Mouse (Mus musculus) stomach, embryonic 16.5 days (tissue): Measurements from ENCODE around the gene Padi4. TPM values are rescaled to one million over a fixed set of nuclear protein-coding genes. Genes with fewer than 3 reads are reported as not detected.

Source experiments
- ATAC-seq: fragments of 200-750 bp; cut with Nextera tagmentation; 2 replicates; pipeline ENCODE4 v1.8.0; 2017; ENCODE audit warnings: moderate number of reproducible peaks, moderate TSS enrichment; ENCODE audit not compliant: insufficient read depth, low FRiP score
- H3K27ac ChIP-seq: fragments of 300-500 bp; sonication (generic); 2 replicates; pipeline ENCODE4 v1.5.1; 2014; ENCODE audit warnings: low read length
- H3K27me3 ChIP-seq: fragments of 300-500 bp; sonication (generic); 2 replicates; pipeline ENCODE4 v1.6.1; 2014; ENCODE audit warnings: low read length, control low read depth, mixed read lengths; ENCODE audit not compliant: control insufficient read depth, insufficient read depth
- H3K36me3 ChIP-seq: fragments of 300-500 bp; sonication (generic); 2 replicates; pipeline ENCODE4 v1.6.1; 2014; ENCODE audit warnings: low read length; ENCODE audit not compliant: control insufficient read depth, insufficient read depth
- H3K4me1 ChIP-seq: fragments of 300-500 bp; sonication (generic); 2 replicates; pipeline ENCODE4 v1.6.1; 2014; ENCODE audit warnings: low read length, control low read depth, mixed read lengths; ENCODE audit not compliant: control insufficient read depth, insufficient read depth
- H3K4me2 ChIP-seq: fragments of 300-500 bp; sonication (generic); 2 replicates; pipeline ENCODE4 v1.6.1; 2014; ENCODE audit warnings: low read depth, low read length, mixed read lengths
- H3K4me3 ChIP-seq: fragments of 300-500 bp; sonication (generic); replicated peaks from 2 replicates; pipeline ENCODE4 v1.5.1; 2014; ENCODE audit warnings: mild to moderate bottlenecking, low read length
- H3K9ac ChIP-seq: fragments of 300-500 bp; sonication (generic); 2 replicates; pipeline ENCODE4 v1.6.1; 2014; ENCODE audit warnings: low read length
- H3K9me3 ChIP-seq: fragments of 300-500 bp; sonication (generic); replicated peaks from 2 replicates; pipeline ENCODE4 v1.6.1; 2016; ENCODE audit warnings: low read length, control low read depth; ENCODE audit not compliant: control insufficient read depth
- WGBS: fragments of 180-500 bp; shearing (Covaris S2); extraction: QIAGEN DNeasy Blood & Tissue Kit; methylation state at CpG from one replicate; pipeline ENCODE4 v1.1.7; 2014; 5-methylcytosine and 5-hydroxymethylcytosine counted together
- polyA plus RNA-seq: library from polyadenylated mRNA; unstranded; fragments of >200 nt; fragmentation: Nextera tagmentation; extraction: Ambion mirVana; gene quantifications from 2 replicates; pipeline ENCODE4 v1.2.1, GENCODE M21; 2015

Padi4 gene
- 2.0 and 2.4 TPM in 2 replicates for polyA plus RNA-seq

DNA sequence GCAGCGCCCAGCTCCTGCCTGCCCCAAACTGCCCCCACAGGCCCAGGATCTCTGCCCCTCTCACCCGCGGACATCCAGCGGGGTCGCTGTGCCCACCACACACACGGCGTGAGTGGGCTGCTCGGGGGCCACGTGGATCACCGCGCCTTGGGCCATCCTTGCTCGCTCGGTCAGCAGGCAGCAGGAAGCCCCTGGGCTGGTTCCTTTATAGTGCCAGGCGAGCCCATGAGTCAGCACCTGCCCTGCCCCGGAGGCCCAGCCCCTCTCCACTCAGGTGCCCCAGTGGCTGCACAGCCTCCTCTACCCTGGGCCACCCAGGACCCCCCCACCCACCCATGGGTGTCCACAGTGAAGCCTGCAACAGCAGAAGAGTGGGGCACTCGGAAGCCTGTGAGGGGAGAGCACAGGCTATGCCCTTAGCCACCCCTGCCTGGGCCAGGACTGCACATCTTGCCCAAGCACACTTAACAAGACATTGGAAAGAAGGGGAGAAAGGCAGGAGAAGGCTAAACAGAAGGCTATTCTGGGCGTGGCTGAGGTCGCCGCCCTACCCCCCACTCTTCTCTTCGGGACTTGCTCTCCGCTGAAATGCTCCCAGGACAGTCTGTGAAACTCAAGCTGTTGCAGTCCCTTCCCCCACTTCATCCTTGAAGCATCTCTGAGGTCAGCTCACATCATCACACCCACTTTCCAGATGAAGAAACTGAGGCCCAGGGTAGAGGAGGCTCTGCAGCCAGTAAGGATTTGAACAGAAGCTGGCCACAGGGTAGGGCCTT is at the start of gene Padi4:
Padi4 (minus strand) TSS at position 212 of the 776 bp plus-strand sequence.
- Histone ChIP-seq H3K4me3 (no peak within 1 kb of the TSS), H3K27me3 (no peaks in the 10 kb centered on the region), H3K4me1 (peaks cover 4% of the 10 kb centered on the region; the same call in 1 of the 2 replicates), H3K9me3 (no peaks in the 10 kb centered on the region), H3K36me3 (no peaks in the 10 kb centered on the region), H3K4me2 (no peak within 1 kb of the TSS), H3K9ac (no peak within 1 kb of the TSS), H3K27ac (no peak within 1 kb of the TSS)
- WGBS = 82% methylated on average over 21 of the region's 21 CpGs
- ATAC-seq = no peak

DNA sequence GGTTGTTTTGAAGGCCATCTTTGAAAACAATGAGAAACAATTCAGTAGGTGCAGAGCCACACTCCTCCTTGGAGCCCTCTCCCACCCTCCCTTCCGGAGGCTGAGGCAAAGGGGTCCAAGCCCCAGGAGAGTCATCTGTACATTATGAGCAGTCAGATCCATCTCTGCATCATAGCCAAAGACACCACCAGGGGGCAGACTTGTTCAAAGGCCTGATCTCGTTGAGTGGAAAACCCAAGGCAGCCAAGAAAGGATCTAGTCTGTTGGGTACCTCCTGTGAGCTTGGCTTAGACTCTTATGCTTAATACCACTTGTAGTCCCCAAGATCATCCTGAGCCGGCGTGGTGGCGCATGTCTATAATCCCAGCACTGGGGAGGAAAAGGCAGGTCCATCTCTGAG is 48.0 kb upstream of the Padi4 start:
- no peak for ATAC-seq
- 70% methylated on average over 5 of the region's 5 CpGs for WGBS
- Histone ChIP-seq H3K36me3 (no peaks in the 10 kb centered on the region), H3K9me3 (no peaks in the 10 kb centered on the region; the same call in 1 of the 2 replicates), H3K4me2 (no peak overlapping the region), H3K27me3 (no peaks in the 10 kb centered on the region; the same call in 1 of the 2 replicates), H3K4me3 (no peak overlapping the region), H3K4me1 (no peaks in the 10 kb centered on the region), H3K9ac (no peak overlapping the region), H3K27ac (no peak overlapping the region)

DNA sequence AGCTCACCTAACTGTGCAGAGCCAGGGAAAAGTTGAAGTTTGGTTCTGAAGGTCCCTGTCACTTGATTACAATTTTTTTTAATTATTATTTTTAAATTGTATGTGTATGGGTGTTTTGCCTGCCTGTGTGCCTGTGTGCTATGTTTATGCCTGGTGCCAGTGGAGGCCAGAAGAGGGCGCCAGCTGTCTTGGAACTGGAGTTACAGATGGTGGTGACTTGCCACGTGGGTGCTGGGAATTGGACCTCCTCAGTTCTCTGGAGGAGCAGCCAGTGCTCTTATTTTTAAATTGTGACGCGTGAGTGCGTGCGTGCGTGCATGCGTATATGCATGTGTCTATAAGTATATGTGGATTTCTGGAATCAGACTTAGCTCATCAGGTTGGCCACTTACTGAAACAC is 43.4 kb upstream of the Padi4 start:
- WGBS = 91% methylated on average over 8 of the region's 8 CpGs
- ATAC-seq = no peak
- no peak overlapping the region for H3K4me2 ChIP-seq
- H3K4me1 ChIP-seq = no peaks in the 10 kb centered on the region
- no peak overlapping the region for H3K4me3 ChIP-seq
- H3K36me3 ChIP-seq = no peaks in the 10 kb centered on the region
- no peak overlapping the region for H3K9ac ChIP-seq
- no peak overlapping the region for H3K27ac ChIP-seq
- no peaks in the 10 kb centered on the region for H3K27me3 ChIP-seq
- H3K9me3 ChIP-seq = no peaks in the 10 kb centered on the region; the same call in 1 of the 2 replicates

DNA sequence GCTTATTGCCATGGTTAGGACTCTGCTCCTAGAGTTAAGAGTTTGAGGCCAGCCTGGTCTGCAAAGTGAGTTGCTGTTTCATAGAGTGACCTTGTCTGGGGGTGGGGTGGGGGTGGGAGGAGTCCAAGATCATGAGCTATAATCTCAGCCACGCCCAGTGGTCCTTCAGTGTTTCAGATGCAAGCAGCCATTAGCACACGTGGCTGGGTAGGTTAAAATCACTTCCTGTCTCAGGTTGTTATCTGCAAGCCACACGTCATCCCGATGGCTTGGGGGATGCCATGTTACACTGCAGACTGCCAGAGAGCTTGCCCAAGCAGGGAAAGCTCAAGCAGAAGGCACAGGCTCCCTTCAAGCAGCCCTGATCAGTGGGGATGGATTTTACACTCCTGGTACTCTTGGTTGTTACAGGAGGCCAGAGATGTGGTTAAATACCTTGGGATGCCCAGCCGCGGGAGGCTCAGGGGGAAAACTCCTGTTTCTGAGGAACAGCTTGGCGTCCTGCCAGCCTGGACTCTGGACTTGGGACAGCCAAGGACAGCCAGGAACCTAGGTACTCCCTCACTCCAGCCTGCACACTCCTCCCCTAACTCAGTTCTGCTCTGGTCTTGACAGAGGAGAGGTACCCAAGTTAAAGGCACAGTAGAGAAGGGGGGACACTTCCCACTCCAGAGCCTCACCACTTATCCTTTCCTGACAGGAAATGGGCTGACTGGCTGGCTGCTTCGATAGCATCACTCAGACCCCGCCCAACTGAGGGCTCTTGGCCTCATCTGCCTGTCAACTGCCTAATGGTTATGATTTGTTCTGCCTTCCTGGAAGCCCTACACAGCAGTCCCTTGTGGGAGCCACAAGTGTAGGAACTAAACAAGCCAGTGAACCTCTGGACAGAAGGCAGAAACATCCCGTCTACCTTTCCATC is 42.2 kb upstream of the Padi4 start:
- Histone ChIP-seq H3K4me1 (no peaks in the 10 kb centered on the region), H3K9ac (no peak overlapping the region), H3K27ac (no peak overlapping the region), H3K36me3 (no peaks in the 10 kb centered on the region), H3K9me3 (no peaks in the 10 kb centered on the region), H3K4me2 (no peak overlapping the region), H3K4me3 (no peak overlapping the region), H3K27me3 (no peaks in the 10 kb centered on the region)
- no peak for ATAC-seq
- WGBS = 25% methylated on average over 10 of the region's 10 CpGs

DNA sequence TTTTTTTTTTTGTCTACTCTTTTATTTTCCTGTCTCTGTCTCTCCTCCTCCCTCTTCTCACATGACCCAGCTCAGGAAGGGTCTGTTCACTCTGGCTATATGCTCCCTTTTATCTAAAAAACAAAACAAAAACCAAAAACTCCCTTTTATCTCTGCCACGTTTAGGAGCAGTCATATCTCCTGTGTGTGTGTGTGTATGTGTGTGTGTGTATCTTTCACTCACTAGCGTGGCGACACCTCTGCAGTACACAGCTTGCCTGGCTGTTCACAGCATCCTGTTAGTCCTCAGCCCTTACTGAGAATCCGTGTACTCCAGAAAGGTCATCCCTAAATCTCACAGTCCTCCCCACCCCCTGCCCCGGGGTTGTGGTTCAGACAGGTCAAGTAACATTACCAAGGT is 41.5 kb upstream of the Padi4 start:
- ATAC-seq = no peak
- Histone ChIP-seq H3K27me3 (no peaks in the 10 kb centered on the region), H3K36me3 (no peaks in the 10 kb centered on the region), H3K9me3 (no peaks in the 10 kb centered on the region), H3K4me1 (no peaks in the 10 kb centered on the region), H3K9ac (no peak overlapping the region), H3K4me3 (no peak overlapping the region), H3K4me2 (no peak overlapping the region), H3K27ac (no peak overlapping the region)
- WGBS = 64% methylated on average over 5 of the region's 5 CpGs

DNA sequence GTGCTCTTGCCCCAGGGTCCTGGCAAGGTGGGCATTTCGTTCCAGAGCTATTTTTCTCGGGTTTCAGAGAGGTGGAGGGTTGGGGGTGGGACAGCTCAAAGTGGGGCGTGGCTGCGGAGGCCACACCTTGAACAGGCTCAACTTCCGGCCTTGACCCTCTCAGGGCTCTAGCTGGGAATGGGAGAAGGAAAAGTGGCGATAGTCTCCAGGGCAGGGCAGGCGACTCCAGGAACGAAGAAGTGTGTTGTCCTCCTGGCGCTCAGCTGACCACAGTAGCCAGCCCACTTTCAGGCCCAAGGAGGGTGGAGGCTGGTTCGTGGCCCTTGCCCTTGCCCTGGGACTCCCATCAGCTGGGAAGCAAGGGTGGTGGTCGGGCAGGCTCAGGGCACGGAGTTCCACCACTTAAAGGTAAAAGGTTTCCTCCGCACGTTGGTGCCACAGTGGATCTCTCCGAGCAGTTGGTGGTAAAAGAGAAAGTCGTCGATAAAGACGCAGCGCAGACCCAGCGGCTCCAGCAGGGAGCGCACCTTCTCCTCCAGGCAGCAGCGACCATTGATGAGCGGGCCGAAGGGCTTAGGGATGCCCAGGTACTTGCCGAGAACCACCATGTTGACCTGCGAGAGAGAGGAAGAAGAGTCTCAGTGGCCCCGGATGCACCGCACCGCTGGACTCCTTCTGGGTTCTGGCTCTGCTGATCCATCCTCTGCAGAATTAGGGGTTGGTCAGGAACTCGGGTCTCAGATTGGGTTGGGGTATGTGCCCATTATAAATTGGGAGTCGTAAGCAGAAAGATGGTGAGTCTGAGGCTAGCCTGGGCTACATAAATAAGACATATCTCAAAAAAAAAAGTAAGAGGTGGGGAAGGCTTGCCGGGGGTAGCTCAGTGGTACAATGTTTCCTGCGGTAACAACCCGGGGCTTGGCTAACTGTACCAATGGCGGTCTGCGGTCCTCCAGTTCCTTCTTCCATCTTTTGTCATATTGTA is 40.5 kb upstream of the Padi4 start:
- H3K4me3 ChIP-seq = peak overlapping the region; percentile 50
- H3K4me1 ChIP-seq = no peaks in the 10 kb centered on the region
- ATAC-seq = no peak
- no peaks in the 10 kb centered on the region for H3K36me3 ChIP-seq
- no peaks in the 10 kb centered on the region for H3K9me3 ChIP-seq
- H3K27me3 ChIP-seq = no peaks in the 10 kb centered on the region
- no peak overlapping the region for H3K27ac ChIP-seq
- WGBS = 26% methylated on average over 36 of the region's 36 CpGs
- peak overlapping the region; percentile 72 for H3K4me2 ChIP-seq
- peak overlapping the region; percentile 71 for H3K9ac ChIP-seq

DNA sequence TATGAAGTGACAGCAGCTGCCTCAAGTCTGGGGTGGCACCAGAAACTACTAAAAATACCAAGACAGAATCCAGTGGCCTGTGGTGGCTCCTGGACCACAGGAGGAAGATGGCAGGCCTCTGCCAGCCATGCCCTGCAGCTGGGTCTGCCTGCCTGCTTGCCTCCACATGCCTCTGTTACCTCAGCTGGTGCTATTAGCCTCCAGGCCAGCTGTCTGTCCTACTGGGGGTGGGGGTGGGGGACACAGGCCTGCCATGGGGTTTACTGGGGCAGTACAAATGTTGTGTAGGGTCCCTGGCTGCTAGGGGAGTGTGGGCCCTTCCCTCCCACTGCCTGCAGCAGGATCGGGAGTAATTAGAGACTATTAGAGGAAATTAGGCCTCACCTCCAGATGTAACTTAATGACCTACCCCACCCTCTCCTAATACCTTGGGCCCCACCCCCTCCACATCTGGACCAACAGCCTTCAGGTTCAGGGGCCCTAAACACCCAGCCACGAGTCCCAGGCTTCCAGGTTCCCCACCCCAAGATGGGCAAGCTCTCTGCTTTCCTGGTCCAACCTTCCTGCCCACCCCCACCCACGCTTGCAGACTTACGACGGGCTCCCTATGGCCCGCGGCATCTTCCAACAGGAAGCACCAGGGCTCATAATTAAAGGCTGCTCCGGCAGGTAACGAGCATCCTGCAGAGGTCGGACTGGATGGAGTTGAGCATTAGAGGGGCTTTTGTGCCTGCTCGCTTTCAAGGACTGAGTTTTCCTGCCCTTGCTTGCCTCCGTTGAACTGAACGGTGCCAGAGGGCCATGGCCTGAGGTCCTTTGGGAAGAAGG is 39.5 kb upstream of the Padi4 start:
- Histone ChIP-seq H3K27ac (no peak overlapping the region), H3K4me3 (peak overlapping the region; percentile 50), H3K4me2 (peak overlapping the region; percentile 72), H3K4me1 (no peaks in the 10 kb centered on the region), H3K36me3 (no peaks in the 10 kb centered on the region), H3K9ac (peak overlapping the region; percentile 71), H3K9me3 (no peaks in the 10 kb centered on the region), H3K27me3 (no peaks in the 10 kb centered on the region; the same call in 1 of the 2 replicates)
- ATAC-seq = no peak
- 33% methylated on average over 13 of the region's 13 CpGs for WGBS

DNA sequence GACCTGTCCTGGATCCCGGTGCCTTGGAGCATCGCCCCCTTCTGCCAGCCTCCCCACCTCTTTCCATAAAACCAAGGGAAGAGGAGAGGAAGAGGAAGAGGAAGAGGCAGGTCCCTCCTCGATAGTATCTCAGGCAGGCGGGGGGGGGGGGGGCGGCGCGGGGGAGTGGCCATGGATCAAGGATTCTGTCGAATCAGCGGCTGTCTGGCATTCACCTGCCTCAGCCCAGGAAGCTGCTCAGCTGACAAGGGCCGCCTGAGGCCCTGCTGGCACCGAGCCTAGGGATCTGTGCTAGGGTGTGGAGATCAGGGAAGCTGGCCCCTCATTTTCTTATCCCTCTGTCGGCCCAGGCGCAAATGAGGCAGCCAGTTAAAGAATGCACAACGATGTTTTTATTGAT is 38.6 kb upstream of the Padi4 start:
- Histone ChIP-seq H3K36me3 (no peaks in the 10 kb centered on the region), H3K27ac (no peak overlapping the region), H3K4me2 (no peak overlapping the region), H3K9ac (no peak overlapping the region), H3K4me3 (no peak overlapping the region), H3K27me3 (no peaks in the 10 kb centered on the region; the same call in 1 of the 2 replicates), H3K4me1 (no peaks in the 10 kb centered on the region), H3K9me3 (no peaks in the 10 kb centered on the region)
- no peak for ATAC-seq
- 19% methylated on average over 14 of the region's 14 CpGs for WGBS
